Mouse (Mus musculus): ENCODE measurements around the gene Grtp1.

Gene Grtp1

DNA sequence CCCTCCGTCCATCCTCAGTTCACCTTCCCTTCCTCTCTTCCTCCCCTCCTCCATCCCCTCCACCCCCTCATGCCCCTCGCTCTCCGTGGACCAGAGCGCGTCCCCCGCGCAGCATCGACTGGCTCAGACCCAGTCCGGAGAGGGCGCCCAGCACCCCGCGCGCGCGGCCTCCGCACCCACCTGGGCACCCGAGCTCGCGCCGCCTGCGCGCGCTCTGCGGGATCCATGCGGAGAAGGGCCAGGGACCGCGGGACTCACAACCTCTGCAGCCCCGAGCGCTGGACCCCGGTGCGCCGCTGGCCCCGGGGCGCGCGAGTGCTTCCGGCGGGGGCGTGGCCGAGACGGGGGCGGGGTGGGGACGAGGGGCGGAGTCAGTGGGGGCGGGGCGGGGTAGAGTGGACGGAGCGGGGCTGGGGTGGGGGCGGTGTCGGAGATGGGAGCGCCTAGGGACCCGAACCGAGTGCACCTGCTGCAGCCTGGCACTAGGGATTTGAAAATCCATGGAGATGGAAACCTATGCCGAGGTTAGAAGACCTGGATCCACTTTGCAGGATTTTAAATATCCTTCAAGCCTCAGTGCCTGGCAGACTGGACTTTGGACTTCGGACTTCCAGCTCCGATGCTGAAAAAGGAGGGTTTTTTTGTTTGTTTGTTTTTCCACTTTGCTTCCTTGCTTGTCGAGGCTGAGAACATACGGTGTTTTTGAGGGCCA is at the start of gene Grtp1:
Gene Grtp1, minus strand, starts transcription at position 320 of the 712 bp plus-strand sequence.
- peak; percentile 84 for DNase-seq

DNA sequence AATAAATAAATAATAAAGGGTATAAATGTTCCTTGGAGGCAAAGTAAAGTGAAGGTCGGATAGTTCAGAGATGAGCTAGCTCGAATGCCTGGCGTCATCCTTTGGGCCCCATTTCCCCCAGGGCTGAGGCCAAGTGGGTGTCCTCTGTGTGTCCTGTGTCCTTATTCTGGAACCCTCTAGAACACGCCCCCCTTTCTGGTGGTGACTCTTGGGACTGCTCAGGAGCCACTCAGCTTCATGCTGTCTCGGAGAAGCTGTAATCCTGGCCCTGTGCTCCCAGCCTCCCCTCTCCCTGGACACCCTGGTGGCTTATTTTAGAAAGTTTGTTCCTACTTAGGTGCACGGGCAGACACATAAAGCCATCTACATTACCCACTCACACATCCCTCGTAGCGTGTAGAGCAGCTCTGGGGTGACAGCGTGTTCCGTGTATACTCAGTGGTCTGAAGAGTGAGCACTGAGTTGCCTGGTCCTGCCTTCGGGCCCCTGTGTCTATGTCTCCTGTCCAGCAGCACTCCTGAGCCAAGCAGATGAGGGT is 44.0 kb upstream of the Grtp1 start:
- no peak for DNase-seq

DNA sequence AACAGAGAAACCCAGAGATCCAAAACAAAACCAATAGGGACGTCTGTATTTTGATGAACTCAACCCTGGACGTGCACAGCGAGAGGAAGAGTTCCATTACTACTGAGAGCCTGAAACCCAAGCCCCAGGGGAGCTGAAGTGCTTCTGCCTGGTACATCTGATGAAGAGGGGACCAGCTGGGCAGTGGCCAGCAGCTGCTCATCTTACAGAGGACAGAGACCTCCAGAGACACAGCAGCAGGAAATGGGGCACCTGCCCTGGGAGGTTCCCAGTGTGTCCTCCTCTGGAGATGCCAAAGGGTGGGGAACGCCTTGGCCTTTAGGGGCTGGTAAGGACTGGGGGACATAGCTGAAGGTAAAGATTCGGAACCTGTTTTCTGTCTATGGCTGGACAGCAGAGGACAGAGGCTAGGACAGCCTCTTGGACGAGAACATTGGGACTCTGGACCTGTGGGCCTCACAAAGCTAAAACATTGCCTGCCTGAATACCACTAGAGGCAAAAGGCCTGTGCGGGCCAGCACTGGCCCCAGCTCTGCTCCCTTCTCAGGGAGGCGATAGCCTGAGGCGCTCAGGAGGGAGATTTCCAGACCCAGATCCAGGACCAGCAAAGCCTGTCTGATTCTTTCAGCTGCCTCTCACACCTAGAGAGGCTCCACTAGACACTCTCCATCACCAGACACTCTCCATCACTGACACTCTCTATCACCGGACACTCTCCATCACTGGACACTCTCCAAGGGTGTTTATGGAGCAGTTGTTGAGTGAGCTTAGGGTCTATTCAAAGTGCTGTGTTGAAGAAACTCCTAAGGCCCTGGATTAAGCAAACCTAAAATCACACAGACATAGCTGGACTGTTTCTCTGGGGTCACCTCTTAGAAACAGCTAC is 42.8 kb upstream of the Grtp1 start:
- no peak for DNase-seq

DNA sequence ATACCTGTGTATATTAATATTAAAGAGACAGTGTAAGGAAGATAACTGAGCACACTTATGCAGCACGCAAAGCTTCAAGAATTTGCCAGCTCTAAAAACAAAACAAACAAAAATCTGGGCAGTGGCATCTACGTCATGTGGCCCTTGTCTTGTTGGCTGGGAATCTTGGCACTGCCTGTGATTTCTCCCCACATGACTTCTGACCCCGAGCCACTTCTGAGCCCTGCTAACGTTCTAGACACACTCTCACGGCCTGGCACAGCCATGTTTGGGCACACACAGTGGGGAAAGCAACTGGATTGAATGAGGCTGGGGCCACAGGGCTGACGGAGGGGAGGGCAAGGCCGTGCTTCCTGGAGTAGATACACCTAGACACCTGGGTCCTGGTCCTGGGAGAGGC is 40.3 kb upstream of the Grtp1 start:
- no peak for DNase-seq

DNA sequence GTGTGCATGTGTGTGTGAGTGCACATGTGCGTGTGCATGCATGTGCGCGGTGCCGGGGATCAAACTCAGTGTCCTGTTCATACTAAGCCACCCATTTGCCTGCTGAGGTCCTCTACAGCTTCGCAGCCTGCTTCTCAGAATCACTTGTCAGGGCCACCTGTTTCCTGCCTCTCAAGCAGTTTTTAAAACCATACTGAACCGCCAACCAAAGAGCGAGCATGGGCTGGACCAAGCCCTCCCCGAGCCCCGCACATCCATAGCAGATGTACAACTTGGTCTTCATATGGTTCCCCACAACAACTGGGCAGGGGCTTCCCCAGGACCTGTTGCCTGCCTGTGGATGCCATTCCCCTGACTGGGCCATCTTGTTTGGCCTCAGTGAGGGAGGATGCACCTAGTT is 39.6 kb upstream of the Grtp1 start:
- DNase-seq = no peak

DNA sequence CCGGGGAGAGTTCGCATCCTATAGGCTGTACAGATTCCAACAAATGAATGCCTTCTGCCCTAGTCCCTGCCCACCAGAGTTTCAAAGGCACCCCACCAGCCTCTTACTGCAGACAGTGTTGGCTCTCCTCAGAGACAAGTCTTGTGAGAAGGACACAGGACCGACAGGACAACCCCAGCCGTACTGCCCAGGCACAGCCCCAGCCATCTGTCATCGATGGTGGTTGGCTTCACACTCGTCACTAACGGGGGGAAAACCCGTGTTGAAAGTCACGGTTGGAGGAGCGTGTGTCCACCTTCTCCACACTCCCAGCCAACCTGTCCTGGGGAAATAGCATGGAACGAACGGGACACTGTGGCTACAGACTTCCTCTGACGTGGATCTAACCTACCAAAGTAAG is 34.4 kb upstream of the Grtp1 start:
- DNase-seq = no peak

DNA sequence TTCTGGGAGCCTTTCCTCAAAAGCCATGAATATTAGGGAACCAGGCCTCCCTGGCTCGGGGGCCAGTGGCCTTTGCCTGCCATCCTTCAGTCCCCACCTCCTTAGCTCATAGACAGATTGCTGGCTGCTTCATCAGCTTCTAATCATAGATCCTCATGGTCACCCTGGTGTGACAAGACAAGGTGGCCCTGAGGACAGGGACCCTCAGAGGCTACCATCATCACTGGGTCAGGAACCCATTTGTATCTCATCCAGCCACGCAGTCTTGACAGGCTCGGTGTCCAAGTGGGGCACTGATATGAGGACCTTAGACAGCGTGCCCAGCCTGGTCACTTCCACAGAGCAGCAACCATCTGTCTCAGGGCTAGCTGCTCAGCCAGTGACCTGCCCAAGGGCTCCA is 30.1 kb upstream of the Grtp1 start:
- no peak for DNase-seq

DNA sequence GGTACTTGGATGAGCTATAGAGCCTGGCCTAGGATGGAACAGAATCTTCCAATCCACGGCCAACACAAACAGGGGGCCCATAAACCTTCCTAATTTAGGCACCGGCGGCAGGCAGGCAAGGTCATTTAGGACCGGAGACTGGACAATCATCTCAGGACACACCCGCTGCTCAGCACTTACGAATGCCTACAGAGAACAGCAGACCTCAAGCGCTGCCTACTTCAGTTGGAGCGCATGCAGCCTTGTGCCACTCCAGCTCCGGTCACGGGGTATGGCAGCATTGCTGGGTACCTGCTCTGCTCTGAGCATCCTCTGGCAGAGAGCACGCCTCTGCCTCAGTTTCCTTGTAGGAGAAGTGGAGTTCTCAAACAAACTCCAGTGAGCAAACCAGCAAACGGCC is 29.4 kb upstream of the Grtp1 start:
- no peak for DNase-seq

DNA sequence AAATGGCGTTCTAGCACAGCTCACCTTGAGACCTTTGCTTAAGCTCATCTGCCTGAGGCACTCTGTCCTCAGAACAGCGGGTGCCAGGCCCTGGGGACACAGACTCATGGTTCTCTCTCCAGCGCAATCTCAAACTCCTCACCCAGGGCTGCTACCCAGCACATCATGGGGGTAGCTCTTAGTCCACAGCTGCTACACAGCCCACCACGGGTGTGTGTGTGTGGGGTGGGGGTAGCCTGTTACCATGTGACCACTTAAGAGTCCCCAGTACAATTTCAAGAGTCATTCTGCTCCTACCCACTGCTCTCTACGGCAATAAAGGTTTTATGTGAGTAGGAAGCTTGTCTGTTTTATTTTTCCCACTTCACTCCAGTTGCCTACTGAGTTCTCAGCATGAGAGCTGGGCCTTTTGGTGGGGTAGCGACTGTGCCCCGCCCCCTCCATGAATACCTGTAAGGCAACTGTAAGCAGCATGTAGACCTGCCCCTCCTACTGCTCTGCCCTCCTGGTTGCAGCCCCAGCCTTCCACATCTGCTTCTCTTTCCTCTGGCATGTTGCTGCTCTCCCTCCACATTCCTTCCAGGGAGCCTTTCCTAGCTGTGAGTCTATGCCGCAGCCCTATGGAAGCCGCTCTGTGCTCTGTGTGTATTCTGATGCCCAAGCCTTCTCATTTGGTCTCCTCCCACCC is 28.6 kb upstream of the Grtp1 start:
- DNase-seq = no peak

DNA sequence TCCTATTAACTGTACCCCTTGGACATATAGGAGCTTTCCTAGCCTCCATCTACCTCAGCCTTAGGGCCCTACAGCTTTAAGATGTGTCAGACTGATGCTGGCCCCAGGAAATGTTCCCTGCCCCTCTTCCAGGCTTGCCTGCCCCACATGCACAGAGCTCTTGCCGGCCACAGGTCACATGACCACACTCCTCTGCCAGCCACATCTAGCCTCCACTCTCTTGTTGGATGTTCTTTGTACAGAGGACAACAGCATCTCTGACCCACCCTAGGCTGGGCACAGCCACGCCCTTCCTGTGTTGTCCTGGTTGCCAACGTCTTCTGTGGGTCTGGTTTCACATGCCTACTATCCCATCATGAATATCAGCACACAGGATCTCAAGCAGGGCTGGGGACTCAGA is 26.8 kb upstream of the Grtp1 start:
- DNase-seq = no peak

DNA sequence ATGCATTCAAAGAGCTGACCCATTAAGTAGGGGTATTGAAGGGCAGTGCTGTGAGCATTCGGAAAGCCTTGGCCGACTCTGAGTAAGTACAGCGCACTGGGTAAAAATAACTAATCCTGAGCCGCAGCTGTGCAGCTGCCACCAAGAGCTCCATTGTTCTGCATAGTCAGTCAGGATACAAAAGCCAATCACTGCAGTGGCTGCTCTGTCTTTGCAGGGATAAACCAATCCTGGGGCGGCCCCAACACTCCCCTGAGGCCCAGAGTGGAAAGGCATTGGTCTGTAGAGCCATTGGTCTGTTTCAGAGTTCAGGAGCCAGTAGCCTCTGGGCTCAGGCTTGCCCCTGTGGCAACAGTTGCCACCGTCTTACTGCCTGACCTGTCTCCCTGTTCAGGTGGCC is 25.9 kb upstream of the Grtp1 start:
- DNase-seq = no peak

DNA sequence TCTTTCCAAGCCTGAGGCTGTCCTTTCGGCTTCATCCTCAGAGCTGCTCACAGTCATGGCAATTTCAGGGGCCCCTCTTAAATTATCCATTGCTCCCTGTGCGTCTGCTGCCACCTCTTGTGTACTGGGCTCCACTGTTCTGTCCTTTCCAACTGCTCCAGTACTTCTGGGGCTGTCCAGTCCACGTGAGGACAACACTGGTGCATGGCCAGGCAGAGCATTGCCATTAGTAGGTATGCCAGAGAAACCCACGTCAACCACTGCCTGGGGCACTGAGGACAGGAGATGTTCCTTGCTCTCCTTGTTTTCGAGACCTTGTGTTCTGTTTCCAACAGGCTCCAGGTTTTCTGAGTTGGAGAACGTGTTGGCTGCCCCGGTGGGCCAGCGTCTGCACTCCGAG is 24.0 kb upstream of the Grtp1 start:
- DNase-seq = no peak

DNA sequence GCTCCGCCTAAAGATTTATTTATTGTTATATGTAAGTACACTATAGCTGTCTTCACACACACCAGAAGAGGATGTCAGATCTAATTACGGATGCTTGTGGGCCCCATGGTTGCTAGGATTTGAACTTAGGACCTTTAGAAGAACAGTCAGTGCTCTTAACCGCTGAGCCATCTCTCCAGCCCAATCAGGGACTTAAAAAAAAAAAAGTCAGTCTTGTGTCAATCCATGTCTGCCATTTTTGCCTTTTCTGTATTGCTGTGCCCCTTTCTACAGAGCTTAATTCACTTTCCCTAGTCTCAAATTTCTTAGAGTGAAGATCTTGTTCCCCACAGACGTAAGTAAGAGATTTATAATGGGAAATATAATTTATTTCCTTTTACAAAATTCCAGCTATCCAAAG is 18.0 kb upstream of the Grtp1 start:
- no peak for DNase-seq

DNA sequence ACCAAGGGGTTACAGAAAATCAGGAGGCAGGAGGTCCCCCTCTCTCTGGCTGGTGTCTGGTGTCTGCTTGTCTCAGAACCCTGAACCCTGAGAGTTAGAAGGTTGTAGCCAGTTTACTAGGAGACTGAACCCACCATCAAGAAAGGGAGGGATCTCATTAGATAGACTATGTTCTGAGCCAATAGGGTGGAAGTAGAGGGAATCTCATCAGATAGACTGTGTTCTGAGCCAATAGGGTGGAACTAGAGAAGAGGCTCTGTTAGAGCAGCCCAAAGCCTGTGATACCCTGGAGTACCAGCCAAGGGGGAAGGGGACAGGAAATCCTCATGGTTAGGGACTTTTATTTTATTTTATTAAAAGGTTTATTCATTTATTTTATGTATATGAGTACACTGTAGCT is 17.6 kb upstream of the Grtp1 start:
- DNase-seq = no peak

DNA sequence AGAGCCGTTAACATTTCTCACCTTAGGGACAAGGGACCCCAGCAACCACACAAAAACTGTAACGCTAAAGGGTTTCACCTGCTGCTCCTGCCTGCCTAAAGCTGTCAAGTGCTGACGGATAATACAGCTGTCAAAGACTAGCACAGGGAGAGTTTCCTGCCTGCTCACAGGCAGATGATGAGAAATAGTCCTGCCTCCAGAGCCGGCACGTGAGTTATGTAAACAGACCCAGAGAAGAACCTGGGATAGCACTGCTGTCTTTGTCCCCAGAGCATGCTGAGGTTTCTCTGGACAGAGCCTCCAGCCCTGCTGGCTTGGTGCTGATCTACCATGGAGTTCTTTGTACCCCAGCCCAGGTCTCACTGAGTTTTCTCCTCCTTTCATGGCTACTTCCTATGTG is 16.7 kb upstream of the Grtp1 start:
- DNase-seq = no peak

DNA sequence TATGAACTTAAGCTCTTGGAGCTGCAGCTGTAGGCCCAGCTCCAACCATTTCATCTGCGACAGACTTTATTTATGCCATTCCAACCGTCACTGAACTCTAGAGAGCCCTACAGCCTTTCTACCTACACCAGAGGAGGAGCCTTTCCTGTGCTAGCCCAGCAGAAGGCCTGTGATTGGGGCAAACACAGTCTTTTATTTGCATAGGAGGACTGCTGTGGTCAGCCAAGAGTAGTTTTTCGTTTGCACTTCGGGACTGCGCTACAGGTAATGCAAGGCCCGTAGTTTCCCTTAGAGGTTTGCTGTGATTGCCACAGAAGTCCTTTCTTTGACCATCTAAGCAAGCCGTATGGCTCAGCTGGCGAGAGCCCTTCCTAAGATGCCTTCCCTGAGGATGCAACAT is 16.0 kb upstream of the Grtp1 start:
- no peak for DNase-seq

DNA sequence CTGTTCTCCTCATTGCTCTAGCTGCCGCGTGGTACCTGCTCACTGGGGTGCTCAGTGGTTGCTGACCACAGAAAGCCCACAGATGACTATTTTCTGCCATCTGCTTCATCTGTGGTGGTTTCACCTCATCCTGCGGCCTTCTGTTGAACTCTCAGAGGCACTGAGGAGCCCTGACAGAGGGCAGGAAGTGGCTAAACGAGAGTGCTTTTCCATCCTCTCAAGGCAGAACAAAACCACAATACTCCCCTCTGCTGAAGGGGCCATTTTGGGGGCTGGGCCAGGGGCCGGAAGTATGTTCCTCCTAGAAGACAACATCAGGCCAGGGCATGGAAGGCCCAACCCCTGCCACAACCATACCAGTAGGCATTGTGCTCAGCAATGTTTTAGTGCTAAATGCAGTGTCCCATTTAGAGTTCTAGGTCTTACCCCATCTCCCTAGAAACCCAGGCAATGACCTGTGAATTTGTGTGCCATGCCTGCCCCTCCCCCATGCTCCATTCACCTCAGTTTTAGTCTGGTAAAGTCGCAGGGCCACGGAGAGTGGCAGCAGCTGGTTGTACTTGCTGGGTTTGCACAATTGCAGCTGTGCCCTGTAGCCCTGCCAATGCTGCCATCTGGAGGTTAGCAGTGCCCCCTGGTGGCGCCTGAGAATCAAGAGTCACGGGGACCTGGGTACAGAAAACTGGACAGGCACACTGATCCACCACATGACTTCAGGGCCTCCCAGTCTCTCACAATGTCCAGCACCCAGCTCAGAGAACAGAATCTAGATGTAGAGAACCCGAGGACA is 13.3 kb upstream of the Grtp1 start:
- peak; percentile 92 for DNase-seq

DNA sequence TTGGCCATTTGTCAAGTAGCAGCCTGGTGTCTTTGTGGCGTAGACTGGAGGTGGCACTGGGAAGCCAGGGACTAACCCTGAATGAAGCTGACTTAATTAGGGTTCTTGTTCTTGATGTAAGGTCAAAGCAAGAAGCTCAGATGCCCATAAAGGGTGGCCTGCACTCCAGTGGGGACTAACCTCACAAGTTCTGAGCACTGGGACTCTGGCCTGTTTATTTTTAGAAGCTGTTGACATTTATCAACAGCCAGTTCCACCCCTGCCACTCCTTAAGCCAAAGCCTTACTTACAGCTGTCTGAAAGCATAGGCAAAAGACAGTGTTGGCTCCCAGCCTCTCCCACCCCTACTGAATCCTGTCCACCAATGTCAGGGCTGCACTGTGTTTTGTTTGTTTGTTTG is 9.3 kb upstream of the Grtp1 start:
- no peak for DNase-seq

DNA sequence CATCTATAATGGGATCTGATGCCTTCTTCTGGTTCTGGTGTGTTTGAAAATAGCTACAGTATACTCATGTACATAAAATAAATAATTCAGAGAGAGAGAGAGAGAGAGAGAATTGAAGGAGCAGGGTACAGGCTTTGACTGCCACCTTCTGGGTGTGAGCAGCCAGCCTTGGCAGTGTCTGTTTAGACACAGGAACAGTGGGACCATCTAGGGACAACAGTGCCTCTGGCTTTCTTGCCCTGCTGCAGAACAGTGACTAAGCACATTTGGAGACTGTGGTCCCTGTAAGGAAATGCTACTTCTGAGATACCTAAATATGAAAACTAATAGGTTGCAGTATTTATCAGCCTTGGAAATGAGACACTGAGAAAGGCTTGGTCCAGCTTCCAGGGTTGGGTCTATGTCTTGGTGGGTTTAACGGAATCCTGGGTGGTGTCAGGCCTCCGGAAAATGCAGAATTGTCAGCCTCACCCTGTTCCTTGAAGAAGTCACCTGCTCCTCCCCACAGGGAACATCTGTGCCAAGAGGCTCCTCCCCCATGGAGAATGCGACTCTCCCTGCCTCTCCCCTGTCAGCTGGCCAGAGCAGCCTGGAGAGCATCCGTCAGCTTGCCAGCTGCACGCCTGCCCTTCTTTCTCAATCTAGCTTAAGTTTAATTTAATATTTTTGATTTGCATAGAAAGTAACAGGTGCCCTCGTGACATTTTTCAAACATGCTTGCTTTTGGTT is 8.4 kb upstream of the Grtp1 start:
- DNase-seq = peak; percentile 24

DNA sequence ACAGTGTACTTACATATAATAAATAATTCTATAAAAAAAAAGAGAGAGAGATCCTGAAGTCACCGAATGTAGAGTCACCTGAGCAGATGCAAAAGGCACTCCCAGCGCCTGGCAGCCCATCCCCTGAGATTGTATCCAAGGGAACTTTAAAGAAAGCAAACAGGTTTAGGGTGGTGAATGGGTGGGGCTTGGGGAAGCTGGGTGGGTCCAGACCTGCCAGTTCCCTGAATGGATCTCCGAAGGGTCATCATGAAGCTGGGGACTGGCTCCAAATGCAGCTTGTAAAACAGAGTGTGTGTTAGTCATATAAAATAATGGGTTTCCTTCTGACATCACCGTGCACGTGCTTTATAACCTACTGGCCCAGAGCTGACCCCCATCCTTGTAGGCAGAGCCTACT is 5.9 kb upstream of the Grtp1 start:
- no peak for DNase-seq

DNA sequence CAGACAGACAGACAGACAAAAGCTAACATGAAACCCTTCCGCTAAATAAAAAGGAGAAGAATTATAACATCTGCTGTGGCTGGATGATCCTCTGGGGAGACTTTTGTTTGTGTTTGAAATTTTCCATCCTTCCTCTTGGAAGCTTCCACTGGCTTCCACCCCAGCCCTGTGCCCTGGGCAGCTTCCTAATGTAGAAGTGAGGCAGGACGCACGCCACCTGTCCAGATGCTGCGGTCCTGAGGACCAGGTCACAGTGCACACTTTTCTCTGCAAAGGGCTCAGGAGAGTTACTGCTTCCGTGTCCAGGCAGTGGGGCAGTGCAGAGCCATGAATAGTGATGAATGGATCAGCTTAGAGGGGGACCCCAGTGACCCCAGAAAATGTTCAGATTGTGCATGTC is 4.9 kb upstream of the Grtp1 start:
- DNase-seq = no peak

All from kidney, postnatal 10 days (tissue).